24 mouse cellular contexts compared by ENCODE assay signal in the genomic region with DNA sequence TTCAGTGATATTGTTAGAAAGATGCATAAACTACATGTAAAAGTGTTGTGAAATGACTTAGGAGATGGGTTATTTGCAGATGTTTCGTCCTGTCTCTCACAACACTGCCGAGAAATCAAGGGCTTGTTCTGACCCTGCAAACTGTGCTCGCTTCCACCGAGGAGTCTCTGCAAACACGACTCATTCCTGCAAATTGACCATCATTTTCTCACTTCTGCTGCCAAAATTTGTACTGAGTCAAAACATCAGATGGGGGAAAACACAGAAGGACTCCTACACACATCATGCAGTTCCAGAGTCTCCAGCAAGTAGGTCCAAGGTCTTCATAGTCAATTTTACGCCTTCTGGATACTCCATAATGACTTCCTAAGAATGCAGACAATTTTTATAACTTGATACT.
DNase-seq lines count a peak whose midpoint lies in the region; ATAC-seq and TF ChIP-seq lines count a peak whose summit lies in the region.
"Had no signal": no experiment of that assay in that cellular context is flagged by ENCODE, and none has a peak within 500 bp of the region (broad histone marks: within the 10 kb centered on the region; RNA-seq: fewer than 3 reads in every experiment).

No protein-coding gene starts in this region.

- H3K79me2 ChIP-seq in CH12.LX (replicated peaks; ENCODE audit: control insufficient read depth, extremely low read depth, insufficient read depth, poor library complexity, severe bottlenecking), result no peaks in the 10 kb centered on the region

- no peaks in the 10 kb centered on the region for H3K36me3 ChIP-seq in CH12.LX (replicated peaks in 1 of 2; ENCODE audit: control insufficient read depth in 1 of 2, insufficient read depth in 1 of 2, low read length in 1 of 2)
- H3K36me3 ChIP-seq: embryonic facial prominence, embryonic 13.5 days; embryonic facial prominence, embryonic 15.5 days; forebrain, embryonic 15.5 days had no signal

- H3K4me2 ChIP-seq in CH12.LX (ENCODE audit: insufficient read depth, low read depth, poor library complexity, severe bottlenecking), result no peak overlapping the region
- H3K4me2 ChIP-seq: embryonic facial prominence, embryonic 13.5 days; embryonic facial prominence, embryonic 15.5 days; forebrain, embryonic 13.5 days; forebrain, embryonic 15.5 days had no signal

- in situ Hi-C loops in CH12.LX (cut with MboI; ENCODE audit: low pct_ligation_motif_present, low pct_unique_long_range_greater_than_20kb, low sequenced_read_pairs), result loop anchor here (5.0 to 25.0 kb wide), 2 partner anchors 120 to 645 kb away; no protein-coding TSS in a partner anchor

- H3K9me3 ChIP-seq in CH12.LX (replicated peaks; ENCODE audit: low read length), result no peaks in the 10 kb centered on the region
- H3K9me3 ChIP-seq: embryonic facial prominence, embryonic 13.5 days; embryonic facial prominence, embryonic 15.5 days; forebrain, embryonic 13.5 days; forebrain, embryonic 15.5 days had no signal

- ATAC-seq in frontal cortex, adult (ENCODE audit: low TSS enrichment), result peak; percentile 82
- ATAC-seq: CD4-positive, CD25-positive, alpha-beta regulatory T cell, adult 4 months; forebrain, embryonic 13.5 days; forebrain, embryonic 15.5 days; forebrain, postnatal 0 days had no signal

- no peak overlapping the region for H3K27ac ChIP-seq in CH12.LX (ENCODE audit: insufficient read depth, low read depth)
- H3K27ac ChIP-seq: embryonic facial prominence, embryonic 13.5 days; embryonic facial prominence, embryonic 15.5 days; forebrain, embryonic 13.5 days; forebrain, embryonic 15.5 days had no signal

- no peaks in the 10 kb centered on the region for H3K4me1 ChIP-seq in CH12.LX (ENCODE audit: control insufficient read depth in 1 of 2, insufficient read depth in 2 of 2)
- H3K4me1 ChIP-seq: embryonic facial prominence, embryonic 13.5 days; embryonic facial prominence, embryonic 15.5 days; forebrain, embryonic 13.5 days; forebrain, embryonic 15.5 days had no signal

- TF ChIP-seq CTCF in CH12.LX (conservative IDR thresholded peaks at IDR 0.05 in 1 of 2, IDR thresholded peaks at IDR 0.05 in 1 of 2; ENCODE audit: low read depth in 2 of 2, low read length in 2 of 2), result no peak

- no peaks in the 10 kb centered on the region for H3K27me3 ChIP-seq in CH12.LX (replicated peaks)
- H3K27me3 ChIP-seq: embryonic facial prominence, embryonic 13.5 days; embryonic facial prominence, embryonic 15.5 days; forebrain, embryonic 13.5 days; forebrain, embryonic 15.5 days had no signal

- DNase-seq in frontal cortex, postnatal 10 days (ENCODE audit: low spot score in 2 of 2), result no peak
- DNase-seq in CH12.LX (ENCODE audit: extremely low read depth), result no peak
- peak; percentile 73 for DNase-seq in brain, adult 2 months (ENCODE audit: low read depth, low spot score)
- DNase-seq in urinary bladder, postnatal 10 days (ENCODE audit: low spot score), result no peak
- no peak for DNase-seq in right cerebral cortex, adult 2 months (ENCODE audit: low spot score in 2 of 2)
- DNase-seq: adrenal gland, adult 8-10 months; adrenal gland, postnatal 14 days; adrenal gland, postnatal 36 days; B cell, adult 2 months; cerebellum, adult 11 months; cerebellum, adult 18-20 months; cerebellum, adult 8-10 months; cerebellum, adult 9-11 months; cerebellum, postnatal 14 days; cerebellum, postnatal 36 days; embryo, embryonic 11 days; forebrain, postnatal 0 days had no signal

- H3K9ac ChIP-seq in CH12.LX (ENCODE audit: insufficient read depth, low read depth), result no peak overlapping the region
- H3K9ac ChIP-seq: embryonic facial prominence, embryonic 13.5 days; embryonic facial prominence, embryonic 15.5 days; forebrain, embryonic 13.5 days; forebrain, embryonic 15.5 days; forebrain, postnatal 0 days had no signal

- TF ChIP-seq RAD21 in CH12.LX (IDR thresholded peaks at IDR 0.05; ENCODE audit: low read depth, low read length), result no peak

- no peak for TF ChIP-seq POLR2A in CH12.LX (IDR thresholded peaks at IDR 0.05; ENCODE audit: low read depth, low read length)

- TF ChIP-seq EP300 in CH12.LX (IDR thresholded peaks at IDR 0.05; ENCODE audit: low read length), result peak; percentile 35; the same call in 1 of the 2 replicates

- dilution Hi-C loops in CH12.LX (cut with MboI; ENCODE audit: extremely low pct_ligation_motif_present, extremely low pct_unique_long_range_greater_than_20kb, low sequenced_read_pairs), result no loop called here

- H3K4me3 ChIP-seq in CH12.LX (replicated peaks in 1 of 3; ENCODE audit: low read depth in 2 of 3, low read length in 2 of 3, poor library complexity in 1 of 3), result no peak overlapping the region
- H3K4me3 ChIP-seq: embryonic facial prominence, embryonic 13.5 days; embryonic facial prominence, embryonic 15.5 days; erythroblast, embryonic 14.5 days; forebrain, embryonic 13.5 days; forebrain, embryonic 15.5 days had no signal

TF ChIP-seq in CH12.LX, 34 proteins besides CTCF, POLR2A, EP300 and RAD21:
- TF ChIP-seq MEF2A (IDR thresholded peaks at IDR 0.05; ENCODE audit: borderline replicate concordance, low read depth, low read length) (no peak), UBTF (IDR thresholded peaks at IDR 0.05; ENCODE audit: low read depth, low read length) (no peak), SIN3A (IDR thresholded peaks at IDR 0.05; ENCODE audit: low read length) (no peak), PAX5 (IDR thresholded peaks at IDR 0.05; ENCODE audit: low read length) (no peak)
TF ChIP-seq in CH12.LX: peak in this region for 0.
